Comparison of ENCODE assay signal across 29 mouse cellular contexts in the genomic region with DNA sequence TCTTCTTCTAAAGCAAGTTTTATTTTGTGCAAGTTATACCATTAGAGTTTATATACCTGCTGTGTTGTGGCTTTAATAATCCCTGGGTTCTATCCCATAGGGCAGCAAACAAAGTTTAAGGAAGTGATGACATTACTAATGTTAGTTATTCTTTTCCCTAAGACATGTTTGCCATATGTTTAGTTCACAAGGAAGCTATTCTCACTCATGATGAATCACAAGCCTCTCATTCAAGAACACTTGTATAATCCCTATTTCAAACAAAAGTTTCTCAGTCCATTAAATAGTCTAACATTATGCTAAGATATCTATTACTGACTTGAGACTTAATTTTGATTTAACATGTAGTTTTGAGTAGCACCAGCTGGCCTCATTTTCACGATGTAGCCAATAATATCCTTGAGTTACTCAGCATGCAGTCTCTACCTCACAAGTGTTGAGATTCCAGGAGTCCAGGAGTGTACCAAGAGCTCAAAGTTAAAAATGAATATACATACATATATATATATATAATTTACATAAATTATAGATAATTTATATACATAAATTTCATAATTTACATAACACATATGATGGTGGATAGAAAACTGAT.
A peak's percentile ranks its signal among the peaks of the same experiment; 100 is the strongest.
DNase-seq lines count a peak whose midpoint lies in the region; ATAC-seq and TF ChIP-seq lines count a peak whose summit lies in the region.
"Had no signal": no experiment of that assay in that cellular context is flagged by ENCODE, and none has a peak within 500 bp of the region (broad histone marks: within the 10 kb centered on the region; RNA-seq: fewer than 3 reads in every experiment).

No protein-coding gene starts in this region.

- peak; percentile 81 for ATAC-seq in lung, embryonic 14.5 days (ENCODE audit: insufficient read depth)
- no peak for ATAC-seq in lung, postnatal 0 days
- peak; percentile 33; the same call in 1 of the 2 replicates for ATAC-seq in stomach, embryonic 14.5 days (ENCODE audit: insufficient number of reproducible peaks, insufficient read depth, low FRiP score, low read depth)
- ATAC-seq in stomach, postnatal 0 days (ENCODE audit: low FRiP score, low TSS enrichment): no peak
- ATAC-seq: CD4-positive, CD25-positive, alpha-beta regulatory T cell, adult 4 months; forebrain, embryonic 13.5 days; forebrain, embryonic 16.5 days; hindbrain, postnatal 0 days had no signal

- H3K36me3 ChIP-seq in lung, embryonic 14.5 days (ENCODE audit: insufficient read depth): no peaks in the 10 kb centered on the region
- no peaks in the 10 kb centered on the region for H3K36me3 ChIP-seq in lung, postnatal 0 days (ENCODE audit: insufficient read depth, low read length)
- no peaks in the 10 kb centered on the region for H3K36me3 ChIP-seq in stomach, embryonic 14.5 days (ENCODE audit: control insufficient read depth, insufficient read depth, low read length)
- no peaks in the 10 kb centered on the region for H3K36me3 ChIP-seq in stomach, postnatal 0 days (ENCODE audit: control insufficient read depth, insufficient read depth, low read length)
- H3K36me3 ChIP-seq: embryonic facial prominence, embryonic 10.5 days; embryonic facial prominence, embryonic 13.5 days; forebrain, embryonic 10.5 days; heart, embryonic 10.5 days; heart, embryonic 13.5 days had no signal

- H3K4me1 ChIP-seq in lung, embryonic 14.5 days (ENCODE audit: insufficient read depth): no peaks in the 10 kb centered on the region
- no peaks in the 10 kb centered on the region for H3K4me1 ChIP-seq in lung, postnatal 0 days (ENCODE audit: insufficient read depth, low read depth, low read length)
- H3K4me1 ChIP-seq in lung, adult 2 months (ENCODE audit: control insufficient read depth, insufficient read depth, low read length): no peaks in the 10 kb centered on the region
- no peaks in the 10 kb centered on the region for H3K4me1 ChIP-seq in stomach, embryonic 14.5 days (ENCODE audit: control insufficient read depth, insufficient read depth, low read length)
- H3K4me1 ChIP-seq in stomach, postnatal 0 days (replicated peaks; ENCODE audit: control insufficient read depth, insufficient read depth): no peaks in the 10 kb centered on the region
- H3K4me1 ChIP-seq: embryonic facial prominence, embryonic 10.5 days; embryonic facial prominence, embryonic 13.5 days; forebrain, embryonic 10.5 days; forebrain, embryonic 13.5 days; heart, embryonic 10.5 days; heart, embryonic 13.5 days had no signal

- H3K27me3 ChIP-seq in lung, embryonic 14.5 days (ENCODE audit: insufficient read depth, low read length): no peaks in the 10 kb centered on the region
- H3K27me3 ChIP-seq in lung, postnatal 0 days (replicated peaks; ENCODE audit: insufficient read depth, low read length): no peaks in the 10 kb centered on the region
- H3K27me3 ChIP-seq in stomach, embryonic 14.5 days (ENCODE audit: control insufficient read depth, insufficient read depth, low read length): no peaks in the 10 kb centered on the region
- H3K27me3 ChIP-seq in stomach, postnatal 0 days (ENCODE audit: control insufficient read depth, insufficient read depth, low read length): no peaks in the 10 kb centered on the region
- H3K27me3 ChIP-seq: embryonic facial prominence, embryonic 13.5 days; forebrain, embryonic 13.5 days; heart, embryonic 13.5 days had no signal

- TF ChIP-seq CTCF in lung, embryonic 14.5 days (IDR thresholded peaks at IDR 0.05; ENCODE audit: low read depth): no peak
- TF ChIP-seq CTCF in lung, postnatal 0 days (IDR thresholded peaks at IDR 0.05): no peak
- no peak for TF ChIP-seq CTCF in lung, adult 2 months (IDR thresholded peaks at IDR 0.05; ENCODE audit: insufficient read depth, low read length)
- no peak for TF ChIP-seq CTCF in stomach, postnatal 0 days (IDR thresholded peaks at IDR 0.05; ENCODE audit: low read depth)

- H3K9ac ChIP-seq in lung, embryonic 14.5 days: no peak overlapping the region
- no peak overlapping the region for H3K9ac ChIP-seq in lung, postnatal 0 days (replicated peaks; ENCODE audit: low read depth)
- no peak overlapping the region for H3K9ac ChIP-seq in stomach, embryonic 14.5 days (replicated peaks; ENCODE audit: low read depth, low read length)
- no peak overlapping the region for H3K9ac ChIP-seq in stomach, postnatal 0 days (ENCODE audit: low read length)
- H3K9ac ChIP-seq: embryonic facial prominence, embryonic 13.5 days; forebrain, embryonic 13.5 days; heart, embryonic 13.5 days; hindbrain, embryonic 14.5 days had no signal

- no peak for TF ChIP-seq POLR2A in lung, adult 2 months (IDR thresholded peaks at IDR 0.05; ENCODE audit: borderline replicate concordance, extremely low read depth, low read depth, low read length)

- no peak overlapping the region for H3K4me3 ChIP-seq in lung, embryonic 14.5 days (ENCODE audit: low read depth, low read length)
- no peak overlapping the region for H3K4me3 ChIP-seq in lung, postnatal 0 days (ENCODE audit: low read depth, low read length)
- no peak overlapping the region for H3K4me3 ChIP-seq in lung, adult 2 months (replicated peaks; ENCODE audit: extremely low read depth, low read depth, low read length)
- no peak overlapping the region for H3K4me3 ChIP-seq in stomach, embryonic 14.5 days (ENCODE audit: low read depth, low read length)
- no peak overlapping the region for H3K4me3 ChIP-seq in stomach, postnatal 0 days (ENCODE audit: low read depth, low read length)
- H3K4me3 ChIP-seq: embryonic facial prominence, embryonic 10.5 days; embryonic facial prominence, embryonic 13.5 days; erythroblast, embryonic 14.5 days; forebrain, embryonic 10.5 days; forebrain, embryonic 13.5 days; heart, embryonic 10.5 days; heart, embryonic 13.5 days had no signal

- no peak overlapping the region for H3K4me2 ChIP-seq in lung, embryonic 14.5 days
- H3K4me2 ChIP-seq in lung, postnatal 0 days (replicated peaks; ENCODE audit: low read depth, low read length): no peak overlapping the region
- H3K4me2 ChIP-seq in stomach, embryonic 14.5 days (replicated peaks; ENCODE audit: low read depth, low read length): no peak overlapping the region
- no peak overlapping the region for H3K4me2 ChIP-seq in stomach, postnatal 0 days (replicated peaks; ENCODE audit: low read depth)
- H3K4me2 ChIP-seq: embryonic facial prominence, embryonic 13.5 days; forebrain, embryonic 13.5 days; heart, embryonic 13.5 days; hindbrain, embryonic 14.5 days had no signal

- H3K27ac ChIP-seq in lung, embryonic 14.5 days (ENCODE audit: low read depth): no peak overlapping the region
- H3K27ac ChIP-seq in lung, postnatal 0 days (ENCODE audit: low read length): no peak overlapping the region
- no peak overlapping the region for H3K27ac ChIP-seq in stomach, embryonic 14.5 days (ENCODE audit: low read length)
- H3K27ac ChIP-seq in stomach, postnatal 0 days (replicated peaks): no peak overlapping the region
- H3K27ac ChIP-seq: embryonic facial prominence, embryonic 10.5 days; embryonic facial prominence, embryonic 13.5 days; forebrain, embryonic 10.5 days; forebrain, embryonic 13.5 days; heart, embryonic 10.5 days; heart, embryonic 13.5 days; hindbrain, embryonic 14.5 days; hindbrain, postnatal 0 days had no signal

- TF ChIP-seq EP300 in lung, postnatal 0 days (IDR thresholded peaks at IDR 0.05): no peak
- no peak for TF ChIP-seq EP300 in stomach, postnatal 0 days (optimal IDR thresholded peaks at IDR 0.05)

- DNase-seq in lung, embryonic 14.5 days: peak; percentile 74
- DNase-seq in lung, postnatal 36 days: no peak
- DNase-seq in lung, postnatal 0 days (ENCODE audit: low spot score): peak; percentile 6
- no peak for DNase-seq in lung, adult 2 months
- no peak for DNase-seq in stomach, postnatal 0 days (ENCODE audit: low spot score)
- DNase-seq in heart, adult 8-10 months (ENCODE audit: low spot score): no peak
- DNase-seq: adrenal gland, adult 2 months; adrenal gland, postnatal 14 days; cerebellum, adult 11-12 months; cerebellum, adult 8-10 months; cerebellum, postnatal 10 days; cerebellum, postnatal 36 days; embryo, embryonic 11 days; gastrocnemius, postnatal 25 days; heart, adult 18-20 months; heart, postnatal 14 days; heart, postnatal 4 days had no signal

- WGBS in lung, embryonic 14.5 days: 32% methylated on average over 1 of the region's 1 CpGs
- WGBS in lung, postnatal 0 days: 49% methylated on average over 1 of the region's 1 CpGs
- 49% methylated on average over 1 of the region's 1 CpGs for WGBS in lung, adult 2 months
- 57% methylated on average over 1 of the region's 1 CpGs for WGBS in stomach, embryonic 14.5 days
- 39% methylated on average over 1 of the region's 1 CpGs for WGBS in stomach, postnatal 0 days

- H3K9me3 ChIP-seq in lung, embryonic 14.5 days (ENCODE audit: low read depth, low read length): no peaks in the 10 kb centered on the region
- 0 out of 2 replicates have a peak, but pooled peaks cover 3% of the 10 kb centered on the region for H3K9me3 ChIP-seq in lung, postnatal 0 days (ENCODE audit: low read length)
- no peaks in the 10 kb centered on the region for H3K9me3 ChIP-seq in stomach, embryonic 14.5 days (ENCODE audit: control insufficient read depth, low read depth, low read length)
- H3K9me3 ChIP-seq in stomach, postnatal 0 days (ENCODE audit: control insufficient read depth, low read length): no peaks in the 10 kb centered on the region
- H3K9me3 ChIP-seq: embryonic facial prominence, embryonic 10.5 days; embryonic facial prominence, embryonic 13.5 days; forebrain, embryonic 10.5 days; forebrain, embryonic 13.5 days; heart, embryonic 10.5 days; heart, embryonic 13.5 days had no signal

Comparison
In these comparisons a context has a peak if more than half of its experiments do, and no peak if none do; other contexts are left out.
1. ATAC-seq: peak in lung, embryonic 14.5 days (single experiment) and stomach, embryonic 14.5 days (single experiment); none in lung, postnatal 0 days (single experiment) and stomach, postnatal 0 days (single experiment).
2. DNase-seq: peak in lung, embryonic 14.5 days (single experiment) and lung, postnatal 0 days (single experiment); none in lung, postnatal 36 days (single experiment), lung, adult 2 months (single experiment), stomach, postnatal 0 days (single experiment) and heart, adult 8-10 months (single experiment).